ENCODE assay signal across 30 mouse cellular contexts in genomic region chr1:150948911-150949310, GRCm38 (mm10). TPM values are rescaled to one million over a fixed set of nuclear protein-coding genes. Genes with fewer than 3 reads are reported as not detected.
"Had no signal": no experiment of that assay in that cellular context is flagged by ENCODE, and none has a peak within 500 bp of the region (broad histone marks: within the 10 kb centered on the region; RNA-seq: fewer than 3 reads in every experiment).

No protein-coding gene starts in this region.

- H3K4me3 ChIP-seq: limb, embryonic 10.5 days; limb, embryonic 12.5 days; limb, embryonic 13.5 days; limb, embryonic 15.5 days; liver, embryonic 12.5 days; liver, embryonic 13.5 days; liver, embryonic 15.5 days; lung, embryonic 15.5 days; megakaryocyte, embryonic 14.5 days; midbrain, embryonic 10.5 days; midbrain, embryonic 12.5 days; midbrain, embryonic 15.5 days; myocyte; neural tube, embryonic 12.5 days had no signal

- H3K36me3 ChIP-seq: limb, embryonic 10.5 days; limb, embryonic 12.5 days; limb, embryonic 13.5 days; limb, embryonic 15.5 days; liver, embryonic 12.5 days; liver, embryonic 13.5 days; liver, embryonic 15.5 days; lung, embryonic 15.5 days; midbrain, embryonic 10.5 days; midbrain, embryonic 12.5 days; midbrain, embryonic 15.5 days; neural tube, embryonic 12.5 days had no signal

- H3K9me3 ChIP-seq: limb, embryonic 10.5 days; limb, embryonic 12.5 days; limb, embryonic 13.5 days; limb, embryonic 15.5 days; liver, embryonic 12.5 days; liver, embryonic 13.5 days; liver, embryonic 15.5 days; lung, embryonic 15.5 days; midbrain, embryonic 10.5 days; midbrain, embryonic 12.5 days; midbrain, embryonic 15.5 days; neural tube, embryonic 12.5 days had no signal

- H3K27ac ChIP-seq: limb, embryonic 10.5 days; limb, embryonic 12.5 days; limb, embryonic 13.5 days; limb, embryonic 15.5 days; liver, embryonic 12.5 days; liver, embryonic 13.5 days; liver, embryonic 14.5 days; liver, embryonic 15.5 days; lung, embryonic 15.5 days; macrophage; midbrain, embryonic 10.5 days; midbrain, embryonic 12.5 days; midbrain, embryonic 15.5 days; neural tube, embryonic 12.5 days had no signal

- H3K4me2 ChIP-seq: limb, embryonic 12.5 days; limb, embryonic 13.5 days; limb, embryonic 15.5 days; liver, embryonic 11.5 days; liver, embryonic 12.5 days; liver, embryonic 13.5 days; liver, embryonic 15.5 days; lung, embryonic 14.5 days; lung, embryonic 15.5 days; midbrain, embryonic 12.5 days; midbrain, embryonic 15.5 days; neural tube, embryonic 12.5 days had no signal

- ATAC-seq: liver, embryonic 12.5 days; liver, postnatal 0 days; lung, postnatal 0 days; midbrain, embryonic 15.5 days; midbrain, embryonic 16.5 days had no signal

- H3K4me1 ChIP-seq: liver, embryonic 12.5 days; liver, embryonic 13.5 days; liver, embryonic 15.5 days; megakaryocyte, embryonic 14.5 days; midbrain, embryonic 15.5 days had no signal

- H3K27me3 ChIP-seq: limb, embryonic 12.5 days; limb, embryonic 15.5 days; liver, embryonic 12.5 days; liver, embryonic 13.5 days; liver, embryonic 15.5 days; lung, embryonic 15.5 days; megakaryocyte, embryonic 14.5 days; midbrain, embryonic 12.5 days; midbrain, embryonic 15.5 days; neural tube, embryonic 12.5 days had no signal

- DNase-seq: left cerebral cortex, postnatal 4 days; liver; liver, embryonic 13.5 days; liver, postnatal 0 days; lung, adult 18-20 months; lung, adult 2 months; lung, embryonic 14.5 days; lung, postnatal 10 days; lung, postnatal 14 days; lung, postnatal 36 days; lung, postnatal 4 days; midbrain, embryonic 14.5 days had no signal

- H3K9ac ChIP-seq: limb, embryonic 12.5 days; limb, embryonic 13.5 days; limb, embryonic 15.5 days; liver, embryonic 12.5 days; liver, embryonic 13.5 days; liver, embryonic 14.5 days; liver, embryonic 15.5 days; liver, postnatal 0 days; lung, embryonic 14.5 days; lung, embryonic 15.5 days; midbrain, embryonic 12.5 days; midbrain, embryonic 15.5 days; neural tube, embryonic 12.5 days had no signal

RNA-seq across cellular contexts. Expression of gene Hmcn1, which starts 44.3 kb away (rescaled TPM):
- polyA plus RNA-seq: macrophage had no signal
